Mouse (Mus musculus): Measurements from ENCODE around the gene Rec114. TPM values are rescaled to one million over a fixed set of nuclear protein-coding genes. Genes with fewer than 3 reads are reported as not detected.

Rec114 gene
- polyA plus RNA-seq, 1 experiment from 2014 or later, result 0.90 TPM

DNA sequence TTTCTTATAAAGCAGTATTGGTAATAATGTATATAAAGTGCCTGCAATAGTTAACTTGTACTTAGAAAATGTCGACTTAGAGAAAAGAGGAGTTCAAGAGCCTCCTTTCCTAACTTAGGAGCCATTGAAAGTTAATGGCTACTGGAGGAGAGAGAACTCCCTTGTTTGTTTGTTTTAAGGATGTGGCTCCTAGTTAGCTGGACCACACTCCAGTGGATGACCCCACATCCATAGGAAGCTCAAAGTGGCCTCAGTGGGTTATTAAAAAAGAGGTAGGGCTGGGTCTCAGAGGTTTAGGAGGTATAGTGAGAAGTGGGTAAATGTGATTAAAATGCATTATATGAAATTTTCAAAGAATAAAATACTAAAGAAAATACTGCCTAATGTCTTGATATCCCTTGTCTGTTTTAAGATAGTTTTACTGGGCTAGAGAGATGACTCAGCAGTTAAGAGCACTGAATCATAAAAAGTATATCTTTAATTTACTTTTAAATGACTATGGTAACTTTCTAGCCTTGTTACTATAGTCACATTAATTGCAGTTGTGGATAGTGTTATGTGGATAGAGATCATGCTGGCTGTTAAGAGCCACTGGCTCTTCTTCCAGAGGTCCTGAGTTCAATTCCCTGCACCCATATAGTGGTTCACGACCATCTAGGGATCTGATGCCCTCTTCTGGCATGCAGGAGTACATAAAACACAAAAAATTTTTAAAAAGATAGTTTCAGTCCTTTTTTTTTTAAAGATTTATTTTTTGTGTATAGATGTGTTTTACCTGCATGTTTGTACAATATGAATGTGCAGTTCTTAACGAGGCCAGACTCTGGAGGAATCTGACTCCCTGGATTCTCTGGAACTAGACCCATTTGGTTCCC, 128.5 kb downstream of the Rec114 start:
- no peaks in the 10 kb centered on the region for H3K36me3 ChIP-seq (ENCODE audit: control insufficient read depth, insufficient read depth, low read length)
- no peak overlapping the region for H3K4me3 ChIP-seq (ENCODE audit: low read depth, low read length)
- WGBS, result 78% methylated on average over 3 of the region's 3 CpGs
- no peaks in the 10 kb centered on the region for H3K27me3 ChIP-seq (replicated peaks; ENCODE audit: control insufficient read depth, insufficient read depth, low read length)
- H3K4me1 ChIP-seq (ENCODE audit: control insufficient read depth, insufficient read depth, low read length), result no peaks in the 10 kb centered on the region
- ATAC-seq (no peak), DNase-seq (ENCODE audit: low spot score) (no peak)
- no peak overlapping the region for H3K4me2 ChIP-seq (ENCODE audit: low read length)
- no peak overlapping the region for H3K27ac ChIP-seq (ENCODE audit: low read depth, low read length)
- no peak overlapping the region for H3K9ac ChIP-seq (ENCODE audit: low read length)
- no peaks in the 10 kb centered on the region for H3K9me3 ChIP-seq (replicated peaks; ENCODE audit: control insufficient read depth, low read length)

DNA sequence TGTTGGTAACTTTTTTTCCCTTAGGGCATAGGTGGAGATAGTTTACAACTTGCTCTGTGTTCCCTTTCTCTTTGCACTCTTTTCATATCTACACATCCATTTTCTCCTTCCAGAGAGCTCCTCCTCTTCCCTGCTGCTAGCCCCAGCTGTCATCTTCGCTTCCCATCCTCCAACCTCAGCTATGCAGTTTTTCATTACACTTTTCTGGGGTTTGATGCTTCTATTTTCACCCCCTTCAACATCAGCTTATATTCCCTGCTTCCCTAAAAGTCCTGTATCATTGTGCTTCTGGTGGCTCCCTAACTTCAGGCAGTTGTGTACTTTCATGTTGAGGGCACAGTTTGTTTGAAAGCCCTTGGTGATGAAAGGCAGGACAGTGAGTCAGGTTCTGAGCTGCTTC, 130.0 kb downstream of the Rec114 start:
- no peaks in the 10 kb centered on the region for H3K36me3 ChIP-seq (ENCODE audit: control insufficient read depth, insufficient read depth, low read length)
- 88% methylated on average over 1 of the region's 1 CpGs for WGBS
- no peaks in the 10 kb centered on the region for H3K9me3 ChIP-seq (replicated peaks; ENCODE audit: control insufficient read depth, low read length)
- no peak overlapping the region for H3K4me2 ChIP-seq (ENCODE audit: low read length)
- ATAC-seq (no peak), DNase-seq (ENCODE audit: low spot score) (no peak)
- H3K27ac ChIP-seq (ENCODE audit: low read depth, low read length), result no peak overlapping the region
- H3K27me3 ChIP-seq (replicated peaks; ENCODE audit: control insufficient read depth, insufficient read depth, low read length), result no peaks in the 10 kb centered on the region
- H3K9ac ChIP-seq (ENCODE audit: low read length), result no peak overlapping the region
- no peaks in the 10 kb centered on the region for H3K4me1 ChIP-seq (ENCODE audit: control insufficient read depth, insufficient read depth, low read length)
- H3K4me3 ChIP-seq (ENCODE audit: low read depth, low read length), result no peak overlapping the region

Other genes starting within 250 kb of the Rec114 start
- gene Cd276, start 188.5 kb downstream of the Rec114 start, polyA plus RNA-seq (2014; fragmentation: Nextera tagmentation; extraction: Ambion mirVana), result 24.6 and 28.8 TPM in 2 replicates
- gene Nptn, start 161.7 kb downstream of the Rec114 start, polyA plus RNA-seq (2014; fragmentation: Nextera tagmentation; extraction: Ambion mirVana), result 144 and 158 TPM in 2 replicates
- 2.6 and 3.0 TPM in 2 replicates for gene Hcn4, start 79.4 kb upstream of the Rec114 start, polyA plus RNA-seq (2014; fragmentation: Nextera tagmentation; extraction: Ambion mirVana)

All from forebrain, embryonic 14.5 days (tissue).